Mouse (Mus musculus) brain, embryonic 14.5 days (tissue): ENCODE data around the gene Gm10037.

ENCODE experiments used
- CTCF ChIP-seq: fragments of 200-500 bp; IDR thresholded peaks from 2 replicates; pipeline ENCODE4 v1.5.1; 2012; ENCODE audit warnings: inconsistent platforms, mild to moderate bottlenecking, moderate library complexity, borderline replicate concordance; ENCODE audit not compliant: insufficient read depth, insufficient read length; ENCODE audit errors: extremely low read depth
- POLR2A ChIP-seq: fragments of 200-500 bp; IDR thresholded peaks from 2 replicates; pipeline ENCODE4 v1.6.1; 2012; ENCODE audit warnings: mild to moderate bottlenecking, inconsistent platforms, borderline replicate concordance; ENCODE audit not compliant: poor library complexity, insufficient read depth, insufficient read length, severe bottlenecking; ENCODE audit errors: extremely low read depth

DNA sequence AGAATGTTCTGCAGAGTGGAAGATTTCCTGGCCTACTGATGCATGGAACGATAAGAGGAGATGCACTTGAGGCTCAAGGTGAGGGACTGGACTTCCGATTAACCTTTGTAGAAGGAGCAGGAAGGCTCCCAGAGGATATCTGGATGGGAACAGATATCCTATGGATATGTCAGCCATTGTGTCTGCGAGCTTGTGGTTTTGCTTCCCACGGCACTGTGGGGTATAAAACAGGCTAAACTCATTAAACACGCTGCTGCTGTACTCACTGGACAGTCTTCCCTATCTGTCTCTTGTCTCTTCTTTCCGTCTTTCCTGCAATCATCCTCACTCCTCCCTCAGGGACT lies 12.8 kb downstream of the Gm10037 start:
- no peak for TF ChIP-seq CTCF
- TF ChIP-seq POLR2A, result no peak
